Mouse (Mus musculus): ENCODE data around the gene Fgfr2. TPM values are rescaled to one million over a fixed set of nuclear protein-coding genes. Genes with fewer than 3 reads are reported as not detected.

The Fgfr2 gene
- polyA plus RNA-seq, 1 experiment from 2014 or later = 92.0 TPM

- WGBS = 76% methylated on average over 3 of the region's 3 CpGs
- H3K4me2 ChIP-seq = no peak overlapping the region
- no peak for ATAC-seq (ENCODE audit: low FRiP score)
These were observed 835.8 kb downstream of the Fgfr2 start for GRCm38 (mm10) chr7:132287340-132287664.

GRCm38 (mm10) chr7:132286630-132287339 lies 836.4 kb downstream of the Fgfr2 start:
- no peak for ATAC-seq (ENCODE audit: low FRiP score)
- no peaks in the 10 kb centered on the region for H3K36me3 ChIP-seq (ENCODE audit: control insufficient read depth, insufficient read depth, low read length)
- no peaks in the 10 kb centered on the region for H3K27me3 ChIP-seq (ENCODE audit: control insufficient read depth, insufficient read depth, low read length)
- H3K4me1 ChIP-seq (ENCODE audit: control insufficient read depth, insufficient read depth, low read length) = peaks cover 41% of the 10 kb centered on the region
- H3K4me2 ChIP-seq = no peak overlapping the region
- no peaks in the 10 kb centered on the region for H3K9me3 ChIP-seq (ENCODE audit: control insufficient read depth, low read length)
- 49% methylated on average over 14 of the region's 14 CpGs for WGBS
- H3K4me3 ChIP-seq (ENCODE audit: low read depth, low read length) = no peak overlapping the region
- H3K9ac ChIP-seq (ENCODE audit: low read length) = no peak overlapping the region
- H3K27ac ChIP-seq (ENCODE audit: low read depth, low read length) = no peak overlapping the region
- DNase-seq (ENCODE audit: low spot score, missing footprints) = no peak

More at GRCm38 (mm10) chr7:132287340-132287664, 835.8 kb downstream of the Fgfr2 start:
- Histone ChIP-seq H3K9ac (ENCODE audit: low read length) (0 out of 2 replicates have a peak overlapping the region, but pooled peaks have one; percentile 24), H3K27me3 (ENCODE audit: control insufficient read depth, insufficient read depth, low read length) (no peaks in the 10 kb centered on the region), H3K4me3 (ENCODE audit: low read depth, low read length) (no peak overlapping the region), H3K36me3 (ENCODE audit: control insufficient read depth, insufficient read depth, low read length) (no peaks in the 10 kb centered on the region), H3K9me3 (ENCODE audit: control insufficient read depth, low read length) (no peaks in the 10 kb centered on the region), H3K4me1 (ENCODE audit: control insufficient read depth, insufficient read depth, low read length) (peaks cover 41% of the 10 kb centered on the region), H3K27ac (ENCODE audit: low read depth, low read length) (no peak overlapping the region)
- DNase-seq (ENCODE audit: low spot score, missing footprints) = no peak

- Histone ChIP-seq H3K36me3 (ENCODE audit: control insufficient read depth, insufficient read depth, low read length) (no peaks in the 10 kb centered on the region), H3K4me1 (ENCODE audit: control insufficient read depth, insufficient read depth, low read length) (peaks cover 41% of the 10 kb centered on the region), H3K27ac (ENCODE audit: low read depth, low read length) (peak overlapping the region; percentile 55; the same call in 1 of the 2 replicates), H3K4me3 (ENCODE audit: low read depth, low read length) (no peak overlapping the region), H3K4me2 (no peak overlapping the region), H3K9me3 (ENCODE audit: control insufficient read depth, low read length) (no peaks in the 10 kb centered on the region), H3K9ac (ENCODE audit: low read length) (no peak overlapping the region), H3K27me3 (ENCODE audit: control insufficient read depth, insufficient read depth, low read length) (no peaks in the 10 kb centered on the region)
- WGBS = 21% methylated on average over 1 of the region's 1 CpGs
- DNase-seq (ENCODE audit: low spot score, missing footprints) = no peak
- ATAC-seq (ENCODE audit: low FRiP score) = peak; percentile 53; the same call in 1 of the 2 replicates
These were observed 838.4 kb downstream of the Fgfr2 start for GRCm38 (mm10) chr7:132284795-132285194.

GRCm38 (mm10) chr7:132284048-132284737 lies 839.0 kb downstream of the Fgfr2 start:
- no peak overlapping the region for H3K9ac ChIP-seq (ENCODE audit: low read length)
- peaks cover 41% of the 10 kb centered on the region for H3K4me1 ChIP-seq (ENCODE audit: control insufficient read depth, insufficient read depth, low read length)
- no peaks in the 10 kb centered on the region for H3K27me3 ChIP-seq (ENCODE audit: control insufficient read depth, insufficient read depth, low read length)
- H3K4me3 ChIP-seq (ENCODE audit: low read depth, low read length) = no peak overlapping the region
- 45% methylated on average over 7 of the region's 7 CpGs for WGBS
- no peaks in the 10 kb centered on the region for H3K36me3 ChIP-seq (ENCODE audit: control insufficient read depth, insufficient read depth, low read length)
- H3K4me2 ChIP-seq = no peak overlapping the region
- peak overlapping the region; percentile 55 for H3K27ac ChIP-seq (ENCODE audit: low read depth, low read length)
- ATAC-seq (ENCODE audit: low FRiP score) (peak; percentile 71), DNase-seq (ENCODE audit: low spot score, missing footprints) (peak; percentile 90)
- no peaks in the 10 kb centered on the region for H3K9me3 ChIP-seq (ENCODE audit: control insufficient read depth, low read length)

GRCm38 (mm10) chr7:132282576-132282975 lies 840.6 kb downstream of the Fgfr2 start:
- peaks cover 31% of the 10 kb centered on the region for H3K4me1 ChIP-seq (ENCODE audit: control insufficient read depth, insufficient read depth, low read length)
- 90% methylated on average over 2 of the region's 2 CpGs for WGBS
- DNase-seq (ENCODE audit: low spot score, missing footprints) (no peak), ATAC-seq (ENCODE audit: low FRiP score) (no peak)
- no peak overlapping the region for H3K4me3 ChIP-seq (ENCODE audit: low read depth, low read length)
- no peak overlapping the region for H3K9ac ChIP-seq (ENCODE audit: low read length)
- no peaks in the 10 kb centered on the region for H3K9me3 ChIP-seq (ENCODE audit: control insufficient read depth, low read length)
- H3K36me3 ChIP-seq (ENCODE audit: control insufficient read depth, insufficient read depth, low read length) = no peaks in the 10 kb centered on the region
- no peak overlapping the region for H3K27ac ChIP-seq (ENCODE audit: low read depth, low read length)
- H3K27me3 ChIP-seq (ENCODE audit: control insufficient read depth, insufficient read depth, low read length) = no peaks in the 10 kb centered on the region
- no peak overlapping the region for H3K4me2 ChIP-seq

GRCm38 (mm10) chr7:132282161-132282560 lies 841.0 kb downstream of the Fgfr2 start:
- H3K4me1 ChIP-seq (ENCODE audit: control insufficient read depth, insufficient read depth, low read length) = peaks cover 28% of the 10 kb centered on the region
- ATAC-seq (ENCODE audit: low FRiP score) = no peak
- WGBS = 86% methylated on average over 3 of the region's 3 CpGs

GRCm38 (mm10) chr7:132281753-132282152 lies 841.4 kb downstream of the Fgfr2 start:
- H3K4me2 ChIP-seq = no peak overlapping the region
- H3K27ac ChIP-seq (ENCODE audit: low read depth, low read length) = no peak overlapping the region
- DNase-seq (ENCODE audit: low spot score, missing footprints) (no peak), ATAC-seq (ENCODE audit: low FRiP score) (no peak)
- H3K9ac ChIP-seq (ENCODE audit: low read length) = no peak overlapping the region
- H3K36me3 ChIP-seq (ENCODE audit: control insufficient read depth, insufficient read depth, low read length) = no peaks in the 10 kb centered on the region
- H3K4me3 ChIP-seq (ENCODE audit: low read depth, low read length) = no peak overlapping the region
- H3K4me1 ChIP-seq (ENCODE audit: control insufficient read depth, insufficient read depth, low read length) = peaks cover 27% of the 10 kb centered on the region
- H3K27me3 ChIP-seq (ENCODE audit: control insufficient read depth, insufficient read depth, low read length) = no peaks in the 10 kb centered on the region
- H3K9me3 ChIP-seq (ENCODE audit: control insufficient read depth, low read length) = no peaks in the 10 kb centered on the region
- 80% methylated on average over 4 of the region's 4 CpGs for WGBS

More at GRCm38 (mm10) chr7:132282161-132282560, 841.0 kb downstream of the Fgfr2 start:
- no peak overlapping the region for H3K9ac ChIP-seq (ENCODE audit: low read length)
- H3K4me3 ChIP-seq (ENCODE audit: low read depth, low read length) = no peak overlapping the region
- no peak for DNase-seq (ENCODE audit: low spot score, missing footprints)
- H3K27me3 ChIP-seq (ENCODE audit: control insufficient read depth, insufficient read depth, low read length) = no peaks in the 10 kb centered on the region
- H3K27ac ChIP-seq (ENCODE audit: low read depth, low read length) = no peak overlapping the region
- H3K9me3 ChIP-seq (ENCODE audit: control insufficient read depth, low read length) = no peaks in the 10 kb centered on the region
- H3K4me2 ChIP-seq = no peak overlapping the region
- H3K36me3 ChIP-seq (ENCODE audit: control insufficient read depth, insufficient read depth, low read length) = no peaks in the 10 kb centered on the region

GRCm38 (mm10) chr7:132278658-132279057 lies 844.5 kb downstream of the Fgfr2 start:
- Histone ChIP-seq H3K9me3 (ENCODE audit: control insufficient read depth, low read length) (no peaks in the 10 kb centered on the region), H3K36me3 (ENCODE audit: control insufficient read depth, insufficient read depth, low read length) (no peaks in the 10 kb centered on the region), H3K4me1 (ENCODE audit: control insufficient read depth, insufficient read depth, low read length) (no peaks in the 10 kb centered on the region), H3K27me3 (ENCODE audit: control insufficient read depth, insufficient read depth, low read length) (no peaks in the 10 kb centered on the region), H3K9ac (ENCODE audit: low read length) (no peak overlapping the region), H3K4me3 (ENCODE audit: low read depth, low read length) (no peak overlapping the region), H3K4me2 (no peak overlapping the region), H3K27ac (ENCODE audit: low read depth, low read length) (no peak overlapping the region)
- ATAC-seq (ENCODE audit: low FRiP score) (no peak), DNase-seq (ENCODE audit: low spot score, missing footprints) (no peak)
- 83% methylated on average over 3 of the region's 3 CpGs for WGBS

- H3K27me3 ChIP-seq (ENCODE audit: control insufficient read depth, insufficient read depth, low read length) = no peaks in the 10 kb centered on the region
- ATAC-seq (ENCODE audit: low FRiP score) = no peak
- 90% methylated on average over 5 of the region's 5 CpGs for WGBS
- H3K9me3 ChIP-seq (ENCODE audit: control insufficient read depth, low read length) = no peaks in the 10 kb centered on the region
- no peaks in the 10 kb centered on the region for H3K36me3 ChIP-seq (ENCODE audit: control insufficient read depth, insufficient read depth, low read length)
- no peaks in the 10 kb centered on the region for H3K4me1 ChIP-seq (ENCODE audit: control insufficient read depth, insufficient read depth, low read length)
- no peak overlapping the region for H3K9ac ChIP-seq (ENCODE audit: low read length)
- no peak overlapping the region for H3K27ac ChIP-seq (ENCODE audit: low read depth, low read length)
- no peak overlapping the region for H3K4me2 ChIP-seq
- DNase-seq (ENCODE audit: low spot score, missing footprints) = no peak
- H3K4me3 ChIP-seq (ENCODE audit: low read depth, low read length) = no peak overlapping the region
These were observed 846.9 kb downstream of the Fgfr2 start for GRCm38 (mm10) chr7:132276287-132276686.
